Mouse (Mus musculus): ENCODE measurements around the gene Hipk1.
"Not testable (repeated sequence)": the region's sequence is repeated elsewhere in the genome, so short reads cannot be mapped to it uniquely, and the experiment has no call there.

Gene Hipk1

GRCm38 (mm10) chr3:103792566-103792965, 1.2 kb upstream of the Hipk1 start:
- no peak for DNase-seq (ENCODE audit: low read depth, low spot score)

- DNase-seq (ENCODE audit: low read depth, low spot score), result not testable (repeated sequence)
Measured at GRCm38 (mm10) chr3:103792111-103792406, 696 bp upstream of the Hipk1 start.

DNA sequence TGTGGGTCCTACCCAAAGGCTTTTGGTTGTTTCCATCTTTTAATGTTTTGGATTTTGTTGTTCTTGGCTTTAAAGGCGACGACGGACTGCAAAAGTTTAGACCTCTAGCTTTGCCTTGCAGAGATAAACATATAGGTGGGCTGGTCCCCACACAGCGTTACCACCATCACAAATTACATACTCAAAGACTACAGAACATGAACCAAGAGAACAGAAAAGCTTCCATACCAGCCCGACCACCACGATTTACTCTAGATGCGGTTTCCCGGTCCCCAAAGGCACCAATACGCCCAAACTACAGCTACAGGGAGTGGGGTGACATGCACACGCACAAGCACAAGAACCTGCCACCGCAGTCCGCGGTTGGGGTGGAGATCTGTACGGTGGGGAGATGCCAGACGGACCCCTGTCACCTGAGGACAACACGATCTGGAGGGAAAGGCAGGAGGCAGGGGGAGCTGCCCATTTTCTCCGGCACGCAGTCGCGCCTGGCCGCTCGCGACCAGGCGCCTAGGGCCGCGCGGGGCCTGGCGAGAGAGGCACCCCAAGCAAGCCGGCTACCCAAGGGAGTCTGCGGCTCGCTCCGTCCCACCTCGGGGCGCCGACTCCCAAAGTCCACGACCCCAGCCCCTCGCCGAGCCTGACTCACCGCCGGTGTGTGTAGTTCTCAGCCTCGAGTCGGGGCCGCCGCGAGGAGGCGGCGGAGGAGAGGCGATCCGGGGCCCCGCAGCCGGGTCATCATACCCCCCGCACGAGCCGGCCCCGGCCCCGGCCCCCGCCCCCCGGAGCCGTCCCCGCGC, 817 bp downstream of the Hipk1 start:
- DNase-seq (ENCODE audit: low read depth, low spot score), result peak; percentile 75

GRCm38 (mm10) chr3:103789891-103790345, 1.4 kb downstream of the Hipk1 start:
- no peak for DNase-seq (ENCODE audit: low read depth, low spot score)

DNA sequence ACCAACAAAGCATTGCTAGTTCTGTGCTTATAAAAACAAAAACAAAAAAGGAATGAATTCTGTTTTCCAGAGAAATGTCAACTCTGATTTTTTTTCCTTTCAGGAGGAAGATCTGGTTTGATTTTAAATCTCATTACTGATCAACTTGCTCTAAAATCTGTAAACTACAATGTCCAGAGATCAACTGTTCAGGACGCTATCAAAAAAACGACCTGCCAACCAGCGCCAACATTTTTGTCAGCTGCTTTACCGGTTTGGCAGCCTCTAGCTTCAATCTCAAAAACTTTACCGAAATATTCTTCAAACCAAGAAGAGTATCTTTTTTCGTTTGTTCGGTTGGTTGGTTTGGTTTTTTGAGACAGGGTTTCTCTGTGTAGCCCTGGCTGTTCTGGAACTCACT, 2.3 kb downstream of the Hipk1 start:
- no peak for DNase-seq (ENCODE audit: low read depth, low spot score)

- no peak for DNase-seq (ENCODE audit: low read depth, low spot score)
Measured at GRCm38 (mm10) chr3:103787225-103787624, 4.1 kb downstream of the Hipk1 start.

DNA sequence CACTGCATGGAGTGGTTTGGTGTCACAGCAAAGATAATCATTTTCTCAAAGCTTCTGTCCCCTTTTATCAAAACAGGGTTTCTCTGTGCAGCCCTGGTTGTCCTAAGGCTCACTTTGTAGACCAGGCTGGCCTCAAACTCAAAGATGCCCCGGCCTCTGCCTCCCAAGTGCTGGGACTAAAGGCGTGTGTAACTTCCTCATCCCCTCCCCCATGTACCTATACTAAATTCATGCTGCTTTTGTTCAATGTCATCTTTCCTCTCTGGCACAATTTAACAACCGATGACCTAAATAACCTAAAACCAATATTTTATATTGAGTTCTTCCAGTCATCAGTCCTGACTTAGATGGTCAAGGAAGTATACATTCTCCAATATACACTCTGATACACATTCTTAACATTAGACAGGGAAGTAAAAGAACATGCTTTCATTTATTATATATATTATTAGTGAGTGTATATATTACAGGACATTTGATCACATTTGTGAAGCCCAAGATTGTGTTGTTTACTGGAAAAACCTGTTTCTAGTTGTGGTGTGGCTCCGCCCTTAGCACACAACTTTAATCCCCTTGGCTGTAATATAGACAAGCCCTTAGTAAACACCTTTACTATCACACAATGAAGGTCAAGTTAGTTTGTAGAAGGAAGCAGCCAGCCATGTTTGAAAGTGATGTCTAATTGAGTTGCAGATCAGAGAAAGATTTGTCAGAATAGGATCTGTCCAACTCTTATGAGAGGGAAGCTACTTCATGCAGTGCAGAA, 8.3 kb downstream of the Hipk1 start:
- DNase-seq (ENCODE audit: low read depth, low spot score), result no peak

DNA sequence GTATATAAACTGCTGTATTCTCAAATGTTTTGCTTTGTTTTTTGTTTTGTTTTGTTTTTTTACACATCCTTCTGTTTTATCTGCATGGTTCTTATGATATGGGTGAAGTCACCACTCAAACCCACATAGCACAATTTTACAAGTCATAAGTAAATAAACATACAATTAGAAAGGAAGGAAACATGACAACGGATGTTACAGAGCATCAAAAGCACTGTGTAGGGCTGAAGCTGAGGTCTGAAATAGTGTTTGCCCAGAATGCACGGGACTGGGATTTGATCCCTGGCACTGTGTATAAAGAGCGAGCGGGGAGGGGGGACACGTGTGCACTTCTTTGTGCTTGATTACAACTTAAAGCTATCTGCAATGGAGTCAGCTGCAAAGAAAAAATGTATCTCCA, 10.6 kb downstream of the Hipk1 start:
- DNase-seq (ENCODE audit: low read depth, low spot score), result no peak

GRCm38 (mm10) chr3:103780271-103780670, 11.1 kb downstream of the Hipk1 start:
- no peak for DNase-seq (ENCODE audit: low read depth, low spot score)

- DNase-seq (ENCODE audit: low read depth, low spot score), result no peak
Measured at GRCm38 (mm10) chr3:103779183-103779582, 12.2 kb downstream of the Hipk1 start.

DNA sequence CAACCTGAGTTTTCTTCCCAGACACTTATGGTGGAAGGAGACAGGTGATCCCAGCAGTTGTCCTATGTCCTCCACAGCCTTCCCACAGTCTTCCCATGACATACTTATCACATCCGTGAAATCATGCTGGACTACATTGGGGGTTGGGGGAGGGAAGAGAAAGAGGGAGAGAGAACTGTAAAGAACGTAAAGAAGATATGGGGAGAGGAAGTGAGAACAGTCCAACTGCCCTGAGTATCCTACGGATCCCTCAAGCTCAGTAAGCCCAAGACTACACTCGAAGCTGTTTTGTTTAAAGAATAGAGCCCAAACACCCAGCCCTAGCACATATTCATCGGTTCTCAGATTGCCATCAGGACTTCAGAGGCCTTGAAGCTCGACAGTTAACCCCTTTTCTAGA, 12.7 kb downstream of the Hipk1 start:
- no peak for DNase-seq (ENCODE audit: low read depth, low spot score)

DNA sequence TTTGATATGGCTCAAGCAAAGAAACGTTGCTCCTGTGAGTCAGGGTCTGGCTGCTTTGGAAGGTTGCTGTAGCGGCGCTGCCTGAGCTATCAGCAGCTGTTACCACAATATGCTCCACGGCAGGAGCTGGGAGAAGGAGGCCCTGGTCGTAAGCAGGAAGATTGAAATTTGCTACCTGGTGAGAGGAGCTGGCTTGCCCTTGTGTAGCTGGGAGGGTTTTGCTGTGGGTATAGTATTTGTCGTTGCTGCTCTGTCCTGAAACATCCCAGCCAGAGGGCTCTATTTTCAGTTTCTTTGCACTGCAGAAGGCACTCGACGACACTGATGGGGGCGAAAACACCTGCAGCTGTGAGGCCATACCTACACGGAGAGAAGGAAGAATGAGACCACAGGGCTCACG, 13.4 kb downstream of the Hipk1 start:
- DNase-seq (ENCODE audit: low read depth, low spot score), result no peak

GRCm38 (mm10) chr3:103774009-103774408, 17.4 kb downstream of the Hipk1 start:
- peak; percentile 67 for DNase-seq (ENCODE audit: low read depth, low spot score)

DNA sequence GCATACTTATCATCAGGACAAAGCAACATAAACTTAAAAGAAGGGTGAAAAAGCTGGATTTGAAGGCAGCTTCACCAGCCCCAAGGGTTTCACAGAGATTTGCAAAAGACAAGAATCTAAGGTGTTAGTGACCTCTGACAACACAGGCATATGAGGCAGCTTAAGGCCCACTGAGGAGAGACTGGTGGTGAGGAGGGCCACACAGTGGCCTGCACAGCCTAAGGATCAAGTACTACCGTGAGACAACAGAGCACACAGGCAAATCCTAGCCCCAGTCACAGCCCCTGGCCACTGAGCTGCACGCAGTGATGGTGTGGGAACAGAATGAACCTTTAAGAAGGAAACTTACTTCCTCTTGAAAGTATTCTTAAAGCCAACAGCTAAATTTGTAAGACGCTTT, 17.9 kb downstream of the Hipk1 start:
- DNase-seq (ENCODE audit: low read depth, low spot score), result peak; percentile 57

DNA sequence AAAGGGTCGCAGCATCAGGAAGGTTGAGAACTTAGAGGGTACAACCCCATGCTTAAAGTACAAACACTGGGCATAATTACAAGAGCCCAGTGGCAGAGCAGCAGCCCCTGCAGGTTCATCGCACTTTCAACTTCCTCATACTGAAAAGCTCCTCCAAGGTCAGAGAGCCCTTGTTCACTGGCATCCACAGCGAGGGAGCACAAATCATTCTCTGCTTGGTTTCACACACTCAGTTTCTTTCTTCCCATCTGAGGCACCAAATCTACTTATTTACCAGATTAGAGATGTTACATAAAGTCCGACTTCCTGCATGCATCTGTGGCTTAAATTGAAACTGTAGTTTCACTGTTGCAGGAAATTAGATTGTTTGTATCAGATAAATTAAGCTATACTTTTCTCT, 18.5 kb downstream of the Hipk1 start:
- DNase-seq (ENCODE audit: low read depth, low spot score), result peak; percentile 81

- no peak for DNase-seq (ENCODE audit: low read depth, low spot score)
Measured at GRCm38 (mm10) chr3:103771531-103772130, 19.7 kb downstream of the Hipk1 start.

DNA sequence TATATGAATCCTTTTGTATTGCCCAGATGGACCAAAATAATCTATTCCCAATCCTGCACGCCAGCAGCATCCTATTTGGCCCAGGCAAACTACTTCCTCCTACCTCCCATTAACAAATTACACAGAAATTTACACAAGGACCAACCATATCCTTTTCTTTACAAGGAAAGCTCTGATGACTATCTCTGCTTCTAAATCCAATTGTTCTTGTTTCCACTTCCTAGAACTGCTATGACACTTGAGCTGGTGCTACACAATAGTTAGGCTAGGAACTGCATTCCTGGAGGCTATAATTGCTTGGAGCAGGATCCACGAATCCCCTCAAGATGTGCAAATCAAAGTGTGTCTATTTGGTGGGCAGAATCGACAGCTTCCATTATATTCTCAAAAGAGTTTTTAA, 24.6 kb downstream of the Hipk1 start:
- DNase-seq (ENCODE audit: low read depth, low spot score), result no peak

- DNase-seq (ENCODE audit: low read depth, low spot score), result no peak
Measured at GRCm38 (mm10) chr3:103759261-103759970, 31.9 kb downstream of the Hipk1 start.

GRCm38 (mm10) chr3:103758456-103758855, 32.9 kb downstream of the Hipk1 start:
- DNase-seq (ENCODE audit: low read depth, low spot score), result no peak

GRCm38 (mm10) chr3:103756920-103757319, 34.4 kb downstream of the Hipk1 start:
- no peak for DNase-seq (ENCODE audit: low read depth, low spot score)

DNA sequence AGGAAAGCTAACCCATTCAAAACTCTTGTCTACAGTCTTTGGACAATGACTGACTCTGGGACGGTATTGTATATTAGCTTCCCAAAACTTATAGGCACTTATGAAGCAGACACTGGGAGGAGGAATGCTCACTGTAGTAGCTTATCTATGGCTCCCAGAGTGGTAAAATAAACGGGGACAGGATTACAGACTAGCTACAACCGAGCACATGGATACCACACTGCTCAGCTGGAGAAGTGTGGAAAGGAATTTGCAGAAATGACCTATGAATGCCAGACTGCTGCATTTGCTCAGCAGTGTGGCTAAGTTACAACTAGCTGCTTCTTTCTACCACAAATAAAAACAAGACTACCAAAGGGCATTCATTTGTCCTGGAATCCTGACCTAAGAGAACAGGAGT, 36.0 kb downstream of the Hipk1 start:
- no peak for DNase-seq (ENCODE audit: low read depth, low spot score)

- no peak for DNase-seq (ENCODE audit: low read depth, low spot score)
Measured at GRCm38 (mm10) chr3:103751558-103751957, 39.8 kb downstream of the Hipk1 start.

Data from A20 (cell line).